Mouse (Mus musculus): ENCODE measurements at regions not wholly inside any gene's neighbourhood (a gene's known extent, or its start where the extent isn't known, plus 50 kb on each side); places are given as distances from the start of the nearest gene placed in this dataset.

- TF ChIP-seq CTCF (IDR thresholded peaks at IDR 0.05; ENCODE audit: low read depth) (no peak), EP300 (IDR thresholded peaks at IDR 0.05; ENCODE audit: low read depth) (no peak)
Measured at GRCm38 (mm10) chr10:67798991-67799390, 113.5 kb downstream of the Zfp365 start.
